Mouse (Mus musculus): ENCODE results near the gene Dgkz. TPM values are rescaled to one million over a fixed set of nuclear protein-coding genes. Genes with fewer than 3 reads are reported as not detected.

Gene Dgkz
- total RNA-seq, 2 experiments from 2014 or later, result 76.3 to 111 TPM

GRCm38 (mm10) chr2:91923415-91924337 is 52.0 kb downstream of the Dgkz start:
- ATAC-seq (replicated peaks; ENCODE audit: poor library complexity), result peak; percentile 67

- ATAC-seq (replicated peaks; ENCODE audit: poor library complexity), result no peak
Measured at GRCm38 (mm10) chr2:91922586-91923414, 52.9 kb downstream of the Dgkz start.

GRCm38 (mm10) chr2:91921790-91922570 is 53.7 kb downstream of the Dgkz start:
- ATAC-seq (replicated peaks; ENCODE audit: poor library complexity), result peak; percentile 11

GRCm38 (mm10) chr2:91921181-91921789 is 54.4 kb downstream of the Dgkz start:
- ATAC-seq (replicated peaks; ENCODE audit: poor library complexity), result peak; percentile 47

GRCm38 (mm10) chr2:91920130-91920529 is 55.5 kb downstream of the Dgkz start:
- ATAC-seq (replicated peaks; ENCODE audit: poor library complexity), result no peak

- ATAC-seq (replicated peaks; ENCODE audit: poor library complexity), result no peak
Measured at GRCm38 (mm10) chr2:91917096-91917495, 58.6 kb downstream of the Dgkz start.

- peak; percentile 61 for ATAC-seq (replicated peaks; ENCODE audit: poor library complexity)
Measured at GRCm38 (mm10) chr2:91916346-91916977, 59.2 kb downstream of the Dgkz start.

GRCm38 (mm10) chr2:91913328-91914110 is 62.1 kb downstream of the Dgkz start:
- no peak for ATAC-seq (replicated peaks; ENCODE audit: poor library complexity)

- ATAC-seq (replicated peaks; ENCODE audit: poor library complexity), result peak; percentile 42
Measured at GRCm38 (mm10) chr2:91912616-91913015, 63.0 kb downstream of the Dgkz start.

- no peak for ATAC-seq (replicated peaks; ENCODE audit: poor library complexity)
Measured at GRCm38 (mm10) chr2:91906141-91906540, 69.5 kb downstream of the Dgkz start.

GRCm38 (mm10) chr2:91904618-91905307 is 70.9 kb downstream of the Dgkz start:
- no peak for ATAC-seq (replicated peaks; ENCODE audit: poor library complexity)

GRCm38 (mm10) chr2:91903171-91903925 is 72.3 kb downstream of the Dgkz start:
- ATAC-seq (replicated peaks; ENCODE audit: poor library complexity), result no peak

GRCm38 (mm10) chr2:91902336-91902735 is 73.3 kb downstream of the Dgkz start:
- ATAC-seq (replicated peaks; ENCODE audit: poor library complexity), result no peak

- ATAC-seq (replicated peaks; ENCODE audit: poor library complexity), result no peak
Measured at GRCm38 (mm10) chr2:91900431-91900830, 75.2 kb downstream of the Dgkz start.

- ATAC-seq (replicated peaks; ENCODE audit: poor library complexity), result no peak
Measured at GRCm38 (mm10) chr2:91899141-91899540, 76.5 kb downstream of the Dgkz start.

GRCm38 (mm10) chr2:91897968-91898367 is 77.7 kb downstream of the Dgkz start:
- peak; percentile 42; the same call in 1 of the 2 replicates for ATAC-seq (replicated peaks; ENCODE audit: poor library complexity)

- no peak for ATAC-seq (replicated peaks; ENCODE audit: poor library complexity)
Measured at GRCm38 (mm10) chr2:91895401-91895800, 80.3 kb downstream of the Dgkz start.

GRCm38 (mm10) chr2:91894716-91895115 is 80.9 kb downstream of the Dgkz start:
- ATAC-seq (replicated peaks; ENCODE audit: poor library complexity), result no peak
